Mouse (Mus musculus) MEL (cell line): ENCODE measurements around the gene Zfp64. TPM values are rescaled to one million over a fixed set of nuclear protein-coding genes. Genes with fewer than 3 reads are reported as not detected.

Source experiments
- DNase-seq: peaks from one replicate; pipeline ENCODE4 v3.0.0; 2011; ENCODE audit warnings: low read depth, low spot score
- H3K27ac ChIP-seq: 2 replicates; pipeline ENCODE4 v1.5.1; 2012; ENCODE audit warnings: low read depth, mild to moderate bottlenecking, control low read depth, low read length, moderate library complexity; ENCODE audit not compliant: control insufficient read depth
- H3K27me3 ChIP-seq, 2 experiments: fragments of 150-350 bp in 1 of 2; sonication (generic) in 1 of 2; 2 replicates each; pipeline ENCODE4 v1.6.1; 2012; ENCODE audit warnings: low read length in 2 of 2, mild to moderate bottlenecking in 2 of 2, improper control_type of control experiment in 1 of 2, moderate library complexity in 1 of 2; ENCODE audit not compliant: insufficient read depth in 2 of 2, control insufficient read depth in 1 of 2
- H3K36me3 ChIP-seq, 2 experiments: 2 replicates each; pipeline ENCODE4 v1.6.1; 2012 to 2014; ENCODE audit warnings: low read length in 2 of 2, improper control_type of control experiment in 1 of 2, inconsistent platforms in 1 of 2, mild to moderate bottlenecking in 1 of 2; ENCODE audit not compliant: insufficient read depth in 2 of 2, control insufficient read depth in 1 of 2
- H3K4me1 ChIP-seq, 2 experiments: fragments of 150-350 bp in 1 of 2; sonication (generic) in 1 of 2; 2 replicates each; pipeline ENCODE4 v1.6.1; 2012; ENCODE audit warnings: low read length in 2 of 2, improper control_type of control experiment in 1 of 2, mild to moderate bottlenecking in 1 of 2; ENCODE audit not compliant: insufficient read depth in 2 of 2, control insufficient read depth in 1 of 2
- H3K4me3 ChIP-seq, 2 experiments: fragments of 150-350 bp in 1 of 2; sonication (generic) in 1 of 2; 2 replicates each; pipeline ENCODE4 v1.5.1; 2012; ENCODE audit warnings: low read depth in 2 of 2, low read length in 2 of 2, mild to moderate bottlenecking in 2 of 2, moderate library complexity in 2 of 2, control low read depth in 1 of 2, improper control_type of control experiment in 1 of 2; ENCODE audit not compliant: control insufficient read depth in 1 of 2, insufficient read depth in 1 of 2
- H3K79me2 ChIP-seq: 2 replicates; pipeline ENCODE4 v1.6.1; 2012; ENCODE audit warnings: mild to moderate bottlenecking, low read length, moderate library complexity; ENCODE audit not compliant: control insufficient read depth, poor library complexity, insufficient read depth
- H3K9ac ChIP-seq: 2 replicates; pipeline ENCODE4 v1.6.1; 2012; ENCODE audit warnings: low read depth, mild to moderate bottlenecking, control low read depth, low read length, moderate library complexity; ENCODE audit not compliant: control insufficient read depth, poor library complexity, severe bottlenecking
- H3K9me3 ChIP-seq: fragments of 150-350 bp; sonication (generic); replicated peaks from 2 replicates; pipeline ENCODE4 v1.6.1; 2012; ENCODE audit warnings: mild to moderate bottlenecking, low read length, improper control_type of control experiment, moderate library complexity; ENCODE audit not compliant: insufficient read depth
- CTCF ChIP-seq, 3 experiments: IDR thresholded peaks in 2 of 3; conservative IDR thresholded peaks in 1 of 3; 2 replicates each; pipeline ENCODE4 v1.5.1; 2011 to 2012; ENCODE audit warnings: low read length in 3 of 3, low read depth in 2 of 3, mild to moderate bottlenecking in 2 of 3, improper control_type of control experiment in 1 of 3, inconsistent platforms in 1 of 3, mixed read lengths in 1 of 3, moderate library complexity in 1 of 3; ENCODE audit not compliant: control insufficient read depth in 1 of 3, insufficient read depth in 1 of 3, poor library complexity in 1 of 3, severe bottlenecking in 1 of 3
- E2F4 ChIP-seq: IDR thresholded peaks from 2 replicates; pipeline ENCODE4 v1.6.1; 2011; ENCODE audit warnings: low read depth, low read length, improper control_type of control experiment, borderline replicate concordance
- ELF1 ChIP-seq: IDR thresholded peaks from 2 replicates; pipeline ENCODE4 v1.6.1; 2014; ENCODE audit warnings: low read depth, mild to moderate bottlenecking, inconsistent platforms, low read length, improper control_type of control experiment, moderate library complexity
- GABPA ChIP-seq: IDR thresholded peaks from 2 replicates; pipeline ENCODE4 v1.6.1; 2012; ENCODE audit warnings: low read depth, mild to moderate bottlenecking, inconsistent platforms, low read length, improper control_type of control experiment, moderate library complexity
- GATA1 ChIP-seq: IDR thresholded peaks from 2 replicates; pipeline ENCODE4 v1.6.1; 2011; ENCODE audit warnings: low read depth, low read length, improper control_type of control experiment
- JUND ChIP-seq: IDR thresholded peaks from 2 replicates; pipeline ENCODE4 v1.6.1; 2011; ENCODE audit warnings: low read depth, mild to moderate bottlenecking, improper control_type of control experiment, low read length
- KAT2A ChIP-seq: conservative IDR thresholded peaks from 2 replicates; pipeline ENCODE4 v1.6.1; 2012; ENCODE audit warnings: low read depth, low read length, improper control_type of control experiment, inconsistent platforms
- MAX ChIP-seq: IDR thresholded peaks from 2 replicates; pipeline ENCODE4 v1.6.1; 2011; ENCODE audit warnings: low read length, improper control_type of control experiment
- MXI1 ChIP-seq: IDR thresholded peaks from 2 replicates; pipeline ENCODE4 v1.6.1; 2011; ENCODE audit warnings: mild to moderate bottlenecking, low read depth, low read length, improper control_type of control experiment
- RAD21 ChIP-seq: IDR thresholded peaks from 2 replicates; pipeline ENCODE4 v1.6.1; 2011; ENCODE audit warnings: mild to moderate bottlenecking, low read depth, low read length, improper control_type of control experiment
- SIN3A ChIP-seq: IDR thresholded peaks from 2 replicates; pipeline ENCODE4 v1.6.1; 2012; ENCODE audit warnings: low read length, improper control_type of control experiment, inconsistent platforms
- TAL1 ChIP-seq: IDR thresholded peaks from 2 replicates; pipeline ENCODE4 v1.6.1; 2012; ENCODE audit warnings: mild to moderate bottlenecking, inconsistent platforms, low read length, moderate library complexity, mixed read lengths
- USF2 ChIP-seq, 2 experiments: IDR thresholded peaks; 2 replicates each; pipeline ENCODE4 v1.6.1; 2011 to 2012; ENCODE audit warnings: improper control_type of control experiment in 2 of 2, low read length in 2 of 2, borderline replicate concordance in 1 of 2, inconsistent platforms in 1 of 2, low read depth in 1 of 2, mild to moderate bottlenecking in 1 of 2; ENCODE audit not compliant: insufficient read depth in 1 of 2
- ZC3H11A ChIP-seq: IDR thresholded peaks from 2 replicates; pipeline ENCODE4 v1.6.1; 2012; ENCODE audit warnings: low read depth, mild to moderate bottlenecking, inconsistent platforms, low read length, improper control_type of control experiment
- ZKSCAN1 ChIP-seq: IDR thresholded peaks from 2 replicates; pipeline ENCODE4 v1.6.1; 2012; ENCODE audit warnings: low read depth, mild to moderate bottlenecking, inconsistent platforms, low read length, improper control_type of control experiment, moderate library complexity
- ZNF384 ChIP-seq: IDR thresholded peaks from 2 replicates; pipeline ENCODE4 v1.6.1; 2012; ENCODE audit warnings: low read depth, mild to moderate bottlenecking, inconsistent platforms, low read length, improper control_type of control experiment
- polyA plus RNA-seq, 2 experiments: library from polyadenylated mRNA; stranded (reverse) in 1 of 2; unstranded in 1 of 2; fragments of >175 nt in 1 of 2; fragments of >200 nt in 1 of 2; gene quantifications; 2 replicates each; pipeline versions ENCODE4 v1.2.1 to v1.2.4; 2012; ENCODE audit warnings: low replicate concordance in 2 of 2, low read depth in 1 of 2; ENCODE audit not compliant: insufficient read length in 2 of 2, insufficient read depth in 1 of 2, missing spikeins in 1 of 2
- total RNA-seq: library from RNA; depleted of rRNA; stranded (reverse); fragments of 300-350 nt; gene quantifications from 2 replicates; pipeline ENCODE4 v1.2.3, GENCODE M21; 2012

The Zfp64 gene
- total and polyA plus RNA-seq, 3 experiments: 22.4 to 35.8 TPM; not detected in 1

DNA sequence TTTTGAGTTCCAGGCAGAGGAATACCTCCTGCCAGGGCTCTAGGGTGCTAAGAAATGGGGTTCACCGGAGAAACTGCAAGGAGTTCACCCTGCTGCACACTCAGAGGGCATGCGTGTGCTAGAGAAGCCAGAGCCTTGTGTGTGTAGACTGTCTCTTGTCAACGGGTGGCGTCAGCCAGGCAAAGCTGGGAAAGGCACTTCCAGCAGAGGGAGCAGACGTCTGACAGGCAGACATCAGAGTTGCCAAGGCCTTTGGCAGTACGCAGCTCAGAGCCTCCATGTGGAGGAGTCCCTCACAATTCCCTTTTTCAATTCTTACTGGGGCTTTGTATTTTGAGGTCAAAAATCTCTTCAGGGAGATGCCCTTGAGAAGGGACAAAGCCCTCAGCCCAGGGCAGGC, 6.9 kb downstream of the Zfp64 start:
- no peak overlapping the region for H3K9ac ChIP-seq
- DNase-seq: no peak
- H3K9me3 ChIP-seq: no peaks in the 10 kb centered on the region
- H3K27me3 ChIP-seq: no peaks in the 10 kb centered on the region
- peaks cover 11% of the 10 kb centered on the region for H3K79me2 ChIP-seq
- no peak overlapping the region for H3K4me3 ChIP-seq
- H3K36me3 ChIP-seq: peaks cover 0 to 2% of the 10 kb centered on the region in 2 experiments; a peak in 2 of 4 replicates
- H3K27ac ChIP-seq: no peak overlapping the region
- no peaks in the 10 kb centered on the region for H3K4me1 ChIP-seq
- TF ChIP-seq MAX (no peak), ZKSCAN1 (no peak), TAL1 (no peak), GABPA (no peak), RAD21 (no peak), JUND (no peak), E2F4 (no peak), MXI1 (no peak), GATA1 (no peak), ZC3H11A (no peak), CTCF (IDR thresholded peaks at IDR 0.05 in 2 of 3, conservative IDR thresholded peaks at IDR 0.05 in 1 of 3; ENCODE audit: control insufficient read depth in 1 of 3, insufficient read depth in 1 of 3, low read depth in 2 of 3, low read length in 3 of 3, poor library complexity in 1 of 3, severe bottlenecking in 1 of 3) (no peak), USF2 (IDR thresholded peaks at IDR 0.05; ENCODE audit: borderline replicate concordance in 1 of 2, insufficient read depth in 1 of 2, low read depth in 1 of 2, low read length in 2 of 2) (no peak), KAT2A (no peak), SIN3A (no peak), ELF1 (no peak), ZNF384 (no peak)

DNA sequence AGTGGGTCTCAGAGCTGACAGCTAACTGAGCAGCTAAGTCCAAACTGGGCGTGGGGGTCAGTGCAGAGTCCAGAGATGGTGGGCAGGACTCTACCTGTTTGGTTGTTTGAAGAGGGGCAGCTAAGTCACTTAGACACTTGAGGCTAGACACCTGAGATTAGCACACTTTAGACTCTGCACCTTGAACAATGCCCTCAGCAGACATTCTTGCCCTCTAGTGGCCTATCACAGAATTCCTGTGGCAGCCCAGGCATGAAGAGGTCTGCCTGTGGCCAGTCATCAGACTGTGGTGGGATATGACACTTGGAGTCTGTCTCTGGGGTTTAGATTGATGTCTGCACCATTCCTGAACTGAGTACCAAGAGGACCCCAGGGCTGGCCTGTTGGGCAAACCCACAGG, 7.7 kb downstream of the Zfp64 start:
- peaks cover 5% of the 10 kb centered on the region for H3K79me2 ChIP-seq
- TF ChIP-seq CTCF (IDR thresholded peaks at IDR 0.05 in 2 of 3, conservative IDR thresholded peaks at IDR 0.05 in 1 of 3; ENCODE audit: control insufficient read depth in 1 of 3, insufficient read depth in 1 of 3, low read depth in 2 of 3, low read length in 3 of 3, poor library complexity in 1 of 3, severe bottlenecking in 1 of 3): peak in 1 of 3 experiments; percentile 14; a peak in 2 of 6 replicates
- TF ChIP-seq ZNF384: no peak
- DNase-seq: peak; percentile 7
- H3K4me1 ChIP-seq: no peaks in the 10 kb centered on the region
- H3K4me3 ChIP-seq: no peak overlapping the region
- H3K9ac ChIP-seq: no peak overlapping the region
- no peak overlapping the region for H3K27ac ChIP-seq
- H3K9me3 ChIP-seq: no peaks in the 10 kb centered on the region
- no peaks in the 10 kb centered on the region for H3K27me3 ChIP-seq
- no peaks in the 10 kb centered on the region; a peak in 1 of 4 replicates for H3K36me3 ChIP-seq
